Mouse (Mus musculus) hindbrain, postnatal 0 days (tissue): ENCODE measurements around the gene Ttc16. TPM values are rescaled to one million over a fixed set of nuclear protein-coding genes. Genes with fewer than 3 reads are reported as not detected.

ENCODE experiments used
- ATAC-seq: fragments of 200-750 bp; cut with Nextera tagmentation; 2 replicates; pipeline ENCODE4 v1.8.0; 2017; ENCODE audit warnings: mild to moderate bottlenecking, moderate TSS enrichment, moderate library complexity
- DNase-seq: peaks from one replicate; pipeline ENCODE4 v3.0.0-alpha.2; 2015; ENCODE audit warnings: low spot score
- H3K27ac ChIP-seq: fragments of 300-500 bp; sonication (generic); 2 replicates; pipeline ENCODE4 v1.5.1; 2014; ENCODE audit warnings: mild to moderate bottlenecking
- H3K27me3 ChIP-seq: fragments of 300-500 bp; sonication (generic); 2 replicates; pipeline ENCODE4 v1.6.1; 2014; ENCODE audit warnings: low read length, mixed read lengths; ENCODE audit not compliant: insufficient read depth
- H3K36me3 ChIP-seq: fragments of 300-500 bp; sonication (generic); 2 replicates; pipeline ENCODE4 v1.6.1; 2014; ENCODE audit warnings: low read length, mixed read lengths; ENCODE audit not compliant: insufficient read depth
- H3K4me1 ChIP-seq: fragments of 300-500 bp; sonication (generic); 2 replicates; pipeline ENCODE4 v1.6.1; 2014; ENCODE audit warnings: antibody characterized with exemption, low read length, mixed read lengths; ENCODE audit not compliant: insufficient read depth
- H3K4me2 ChIP-seq: fragments of 300-500 bp; sonication (generic); 2 replicates; pipeline ENCODE4 v1.6.1; 2014; ENCODE audit warnings: low read depth, mild to moderate bottlenecking, low read length, moderate library complexity, mixed read lengths
- H3K4me3 ChIP-seq: fragments of 300-500 bp; sonication (generic); 2 replicates; pipeline ENCODE4 v1.5.1; 2014; ENCODE audit warnings: low read length
- H3K9ac ChIP-seq: fragments of 300-500 bp; sonication (generic); replicated peaks from 2 replicates; pipeline ENCODE4 v1.6.1; 2014; ENCODE audit warnings: mild to moderate bottlenecking, low read length, moderate library complexity, mixed read lengths
- H3K9me3 ChIP-seq: fragments of 300-500 bp; sonication (generic); 2 replicates; pipeline ENCODE4 v1.6.1; 2016; ENCODE audit warnings: low read length, mixed read lengths
- CTCF ChIP-seq: IDR thresholded peaks from 2 replicates; pipeline ENCODE4 v1.5.1; 2016; ENCODE audit warnings: antibody characterized with exemption, control low read depth, low read depth
- WGBS: fragments of 180-500 bp; shearing (Covaris S2); extraction: QIAGEN DNeasy Blood & Tissue Kit; methylation state at CpG from one replicate; pipeline ENCODE4 v1.1.7; 2014; 5-methylcytosine and 5-hydroxymethylcytosine counted together
- microRNA counts: library from miRNA; unstranded; fragments of <30 nt; microRNA quantifications from one replicate; lab custom pipeline; 2015
- microRNA-seq, 2 experiments: library from miRNA; unstranded; fragments of <30 nt; microRNA quantifications; one replicate each; pipeline ENCODE4; 2016
- polyA plus RNA-seq: library from polyadenylated mRNA; unstranded; fragments of >200 nt; fragmentation: Nextera tagmentation; extraction: Ambion mirVana; gene quantifications from 2 replicates; pipeline ENCODE4 v1.2.1, GENCODE M21; 2015
- total RNA-seq: library from RNA; depleted of rRNA; stranded (reverse); fragments of >200 nt; gene quantifications from 2 replicates; pipeline ENCODE4 v1.2.3, GENCODE M21; 2014; rRNA removed

The Ttc16 gene
- total and polyA plus RNA-seq, 2 experiments from 2014 or later: 0.58 to 0.78 TPM

DNA sequence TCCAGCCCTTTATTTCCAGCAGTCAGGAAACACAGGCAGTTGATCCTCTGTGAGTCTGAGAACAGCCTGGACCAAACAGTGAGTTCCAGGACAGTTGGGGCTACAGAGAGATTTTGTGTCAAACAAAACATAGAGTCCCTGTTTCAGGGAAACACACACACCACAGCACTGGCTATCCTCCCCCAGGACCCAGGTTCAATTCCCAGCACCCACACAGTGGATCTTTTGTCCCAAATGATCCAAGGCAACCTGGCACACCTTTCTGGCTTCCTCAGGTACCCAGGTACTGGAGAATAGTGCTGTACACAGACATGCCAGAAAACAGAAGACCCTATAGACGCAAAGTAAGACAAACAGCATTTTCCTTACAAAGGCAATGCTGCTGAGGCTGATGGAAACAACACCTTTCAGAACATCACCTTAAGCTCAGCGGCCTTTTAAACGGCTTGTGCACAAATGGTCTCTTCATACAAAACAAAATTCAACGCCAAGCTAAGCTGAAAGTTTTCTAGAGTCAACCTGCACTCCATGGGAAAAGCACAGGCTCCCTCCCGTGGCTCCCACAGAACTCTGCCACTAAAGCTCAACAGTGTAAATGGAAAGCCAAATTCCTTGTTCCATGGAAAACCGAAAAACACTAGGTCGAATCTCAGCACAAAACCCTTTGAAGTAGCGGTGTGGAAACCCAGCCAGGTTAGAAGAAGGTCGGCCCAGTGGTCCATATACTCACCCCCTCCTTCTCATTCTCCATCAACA lies 64.0 kb downstream of the Ttc16 start:
- no peak for ATAC-seq

DNA sequence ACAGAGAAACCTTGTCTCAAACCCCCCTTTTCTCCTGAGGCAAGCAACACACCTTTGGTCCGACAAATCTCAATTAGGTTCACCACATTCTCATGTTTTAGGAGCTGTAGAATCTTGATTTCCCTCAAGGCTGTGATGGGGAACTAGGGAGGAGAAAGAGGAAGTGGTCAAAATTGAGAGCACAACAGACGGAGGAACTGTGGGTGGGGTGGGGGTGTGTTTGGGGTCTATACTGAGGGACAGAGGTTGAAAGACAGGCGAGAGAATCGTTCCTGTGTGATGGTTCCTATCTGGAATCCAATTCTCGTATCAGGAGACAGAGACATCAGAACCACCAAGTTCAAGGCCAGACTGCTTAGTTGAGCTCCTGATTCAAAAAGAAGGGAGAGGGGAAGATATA lies 65.0 kb downstream of the Ttc16 start:
- no peak for TF ChIP-seq CTCF
- Histone ChIP-seq H3K9me3 (no peaks in the 10 kb centered on the region), H3K36me3 (peaks cover 40% of the 10 kb centered on the region), H3K4me2 (no peak overlapping the region), H3K27ac (no peak overlapping the region), H3K4me1 (peaks cover 17% of the 10 kb centered on the region), H3K4me3 (no peak overlapping the region), H3K9ac (no peak overlapping the region), H3K27me3 (no peaks in the 10 kb centered on the region)
- DNase-seq (no peak), ATAC-seq (no peak)
- whole genome bisulfite sequencing: 83% methylated on average over 5 of the region's 5 CpGs

More for the DNA sequence above, 64.0 kb downstream of the Ttc16 start:
- 29% methylated on average over 9 of the region's 9 CpGs for WGBS
- TF ChIP-seq CTCF: no peak; the same call in 1 of the 2 replicates
- peak overlapping the region; percentile 100 for H3K27ac ChIP-seq
- peak overlapping the region; percentile 80 for H3K4me3 ChIP-seq
- H3K4me2 ChIP-seq: peak overlapping the region; percentile 96
- H3K27me3 ChIP-seq: no peaks in the 10 kb centered on the region
- H3K4me1 ChIP-seq: peaks cover 17% of the 10 kb centered on the region
- no peaks in the 10 kb centered on the region for H3K9me3 ChIP-seq
- DNase-seq: no peak
- peaks cover 31% of the 10 kb centered on the region for H3K36me3 ChIP-seq
- peak overlapping the region; percentile 92 for H3K9ac ChIP-seq

DNA sequence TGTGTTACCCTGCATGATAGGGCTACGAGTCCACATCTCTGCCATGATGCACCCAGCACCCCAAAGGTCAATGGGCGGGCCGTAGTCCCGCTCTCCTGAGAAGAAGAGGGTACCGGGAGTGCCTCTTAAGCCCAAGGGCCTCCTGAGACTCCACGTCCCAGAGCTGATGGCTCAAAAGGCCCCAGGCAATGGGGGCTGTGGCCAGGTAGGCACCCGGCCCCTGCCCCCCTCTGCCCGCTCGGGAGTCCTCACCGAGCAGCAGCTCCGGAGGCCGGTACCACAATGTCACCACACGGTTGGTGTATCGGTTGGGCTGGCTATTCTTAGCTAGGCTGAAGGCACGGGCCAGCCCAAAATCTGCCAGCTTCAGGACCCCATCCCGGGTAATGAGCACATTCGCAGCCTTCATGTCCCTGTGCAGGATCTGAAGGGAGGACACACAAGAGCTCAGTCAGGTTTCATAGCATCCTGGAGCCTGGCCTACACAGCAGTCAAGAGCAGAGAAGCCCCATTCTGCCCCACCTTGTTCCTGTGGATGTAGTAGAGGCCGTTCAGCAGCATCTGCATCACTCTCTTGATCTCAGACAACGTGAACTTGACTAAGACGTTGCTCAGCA lies 65.8 kb downstream of the Ttc16 start:
- no peak overlapping the region for H3K4me3 ChIP-seq
- no peak for DNase-seq
- 93% methylated on average over 20 of the region's 20 CpGs for WGBS

DNA sequence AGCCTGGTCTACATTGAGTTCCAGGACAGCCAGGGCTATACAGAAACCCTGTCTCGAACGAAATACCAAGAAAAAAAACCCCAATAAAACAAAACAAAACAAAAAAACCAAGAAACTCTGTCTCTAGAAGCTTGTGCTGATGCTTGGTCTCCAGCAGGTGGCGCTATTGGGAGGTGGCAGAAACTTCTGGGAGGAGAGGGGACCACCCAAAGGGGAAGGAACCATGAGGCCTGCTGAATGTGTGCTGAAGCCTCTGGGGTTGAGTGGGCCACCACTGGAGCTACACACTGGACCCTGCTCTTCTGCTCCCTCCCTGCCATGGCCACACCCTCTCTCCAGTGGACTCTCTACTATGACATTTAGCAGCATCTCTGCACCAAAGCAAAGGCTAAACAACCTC lies 66.8 kb downstream of the Ttc16 start:
- peak; percentile 82 for DNase-seq
- WGBS: 37% methylated on average over 3 of the region's 3 CpGs
- peaks cover 50% of the 10 kb centered on the region for H3K36me3 ChIP-seq

More for the DNA sequence above, 65.8 kb downstream of the Ttc16 start:
- Histone ChIP-seq H3K4me1 (peaks cover 17% of the 10 kb centered on the region), H3K27ac (no peak overlapping the region), H3K36me3 (peaks cover 40% of the 10 kb centered on the region), H3K4me2 (no peak overlapping the region), H3K9ac (no peak overlapping the region), H3K27me3 (no peaks in the 10 kb centered on the region), H3K9me3 (no peaks in the 10 kb centered on the region)
- no peak for ATAC-seq
- TF ChIP-seq CTCF: no peak

More for the DNA sequence above, 66.8 kb downstream of the Ttc16 start:
- TF ChIP-seq CTCF: peak; percentile 88
- Histone ChIP-seq H3K27ac (no peak overlapping the region), H3K4me2 (no peak overlapping the region), H3K4me1 (peaks cover 11% of the 10 kb centered on the region), H3K9me3 (no peaks in the 10 kb centered on the region), H3K4me3 (no peak overlapping the region), H3K9ac (no peak overlapping the region), H3K27me3 (no peaks in the 10 kb centered on the region)
- no peak for ATAC-seq

MicroRNAs encoded within 50 kb of the gene (microRNA counts, 519-probe panel; counts per million panel counts)
- not detected for microRNA mmu-miR-2861 (lab: Ali Mortazavi, UCI)

Small RNA genes lying within 50 kb of the gene (microRNA-seq; reads per million reads assigned to microRNA genes)
- 0 reads per million in 2 experiments for gene Mir2861
- gene Mir3960: 0 reads per million in 2 experiments

Other genes starting within 250 kb of the Ttc16 start
- gene Fam102a, start 240.3 kb downstream of the Ttc16 start, total RNA-seq: 23.6 and 25.4 TPM in 2 replicates
- 7.9 and 8.2 TPM in 2 replicates for gene Fam102a, start 240.3 kb downstream of the Ttc16 start, polyA plus RNA-seq
- gene Dpm2, start 204.8 kb downstream of the Ttc16 start, total RNA-seq: 64.1 and 70.8 TPM in 2 replicates
- gene Dpm2, start 204.8 kb downstream of the Ttc16 start, polyA plus RNA-seq: 139 and 146 TPM in 2 replicates
- 15.1 and 35.0 TPM in 2 replicates for gene Pip5kl1, start 200.8 kb downstream of the Ttc16 start, total RNA-seq
- gene Pip5kl1, start 200.8 kb downstream of the Ttc16 start, polyA plus RNA-seq: 16.7 and 19.1 TPM in 2 replicates
- gene 9430097D07Rik, start 199.9 kb downstream of the Ttc16 start, total RNA-seq: 0.21 and 0.83 TPM in 2 replicates
- 0.73 and 0.76 TPM in 2 replicates for gene 9430097D07Rik, start 199.9 kb downstream of the Ttc16 start, polyA plus RNA-seq
- 66.9 and 75.7 TPM in 2 replicates for gene St6galnac4, start 188.5 kb downstream of the Ttc16 start, total RNA-seq
- 45.6 and 47.5 TPM in 2 replicates for gene St6galnac4, start 188.5 kb downstream of the Ttc16 start, polyA plus RNA-seq
- gene St6galnac6, start 175.9 kb downstream of the Ttc16 start, total RNA-seq: 87.0 and 114 TPM in 2 replicates
- 39.5 and 40.9 TPM in 2 replicates for gene St6galnac6, start 175.9 kb downstream of the Ttc16 start, polyA plus RNA-seq
- 89.8 and 92.2 TPM in 2 replicates for gene Ak1, start 153.9 kb downstream of the Ttc16 start, total RNA-seq
- gene Ak1, start 153.9 kb downstream of the Ttc16 start, polyA plus RNA-seq: 103 and 106 TPM in 2 replicates
- gene Eng, start 129.0 kb downstream of the Ttc16 start, total RNA-seq: 23.7 and 24.1 TPM in 2 replicates
- gene Eng, start 129.0 kb downstream of the Ttc16 start, polyA plus RNA-seq: 23.7 and 23.8 TPM in 2 replicates
- gene Fpgs, start 71.5 kb downstream of the Ttc16 start, total RNA-seq: 23.1 and 32.6 TPM in 2 replicates
- gene Fpgs, start 71.5 kb downstream of the Ttc16 start, polyA plus RNA-seq: 22.8 and 23.4 TPM in 2 replicates
- gene Cdk9, start 62.6 kb downstream of the Ttc16 start, total RNA-seq: 108 and 116 TPM in 2 replicates
- gene Cdk9, start 62.6 kb downstream of the Ttc16 start, polyA plus RNA-seq: 61.1 and 65.3 TPM in 2 replicates
- 43.8 and 56.9 TPM in 2 replicates for gene Sh2d3c, start 54.6 kb downstream of the Ttc16 start, total RNA-seq
- gene Sh2d3c, start 54.6 kb downstream of the Ttc16 start, polyA plus RNA-seq: 49.5 and 52.8 TPM in 2 replicates
- gene 6330409D20Rik, start 34.6 kb downstream of the Ttc16 start, total RNA-seq: 1.7 and 3.2 TPM in 2 replicates
- 3.6 and 5.1 TPM in 2 replicates for gene 6330409D20Rik, start 34.6 kb downstream of the Ttc16 start, polyA plus RNA-seq
- gene Tor2a, start 18.4 kb downstream of the Ttc16 start, total RNA-seq: 75.1 and 81.1 TPM in 2 replicates
- gene Tor2a, start 18.4 kb downstream of the Ttc16 start, polyA plus RNA-seq: 48.2 and 49.1 TPM in 2 replicates
- gene Ptrh1, start 153 bp upstream of the Ttc16 start, total RNA-seq: 0.75 and 2.9 TPM in 2 replicates
- 4.0 and 4.4 TPM in 2 replicates for gene Ptrh1, start 153 bp upstream of the Ttc16 start, polyA plus RNA-seq
- 0.16 and 0.40 TPM in 2 replicates for gene Cfap157, start 8.8 kb upstream of the Ttc16 start, total RNA-seq
- gene Cfap157, start 8.8 kb upstream of the Ttc16 start, polyA plus RNA-seq: 0.64 and 1.1 TPM in 2 replicates
- gene Stxbp1, start 71.6 kb upstream of the Ttc16 start, total RNA-seq: 142 and 149 TPM in 2 replicates
- 318 and 348 TPM in 2 replicates for gene Stxbp1, start 71.6 kb upstream of the Ttc16 start, polyA plus RNA-seq
- gene Fam129b, start 100.5 kb upstream of the Ttc16 start, total RNA-seq: 49.8 and 52.7 TPM in 2 replicates
- gene Fam129b, start 100.5 kb upstream of the Ttc16 start, polyA plus RNA-seq: 20.8 and 23.5 TPM in 2 replicates
- gene Rpl12, start 185.9 kb upstream of the Ttc16 start, total RNA-seq: 154 and 168 TPM in 2 replicates
- gene Rpl12, start 185.9 kb upstream of the Ttc16 start, polyA plus RNA-seq: 92.2 and 101 TPM in 2 replicates
- 37.9 and 50.0 TPM in 2 replicates for gene Lrsam1, start 186.0 kb upstream of the Ttc16 start, total RNA-seq
- gene Lrsam1, start 186.0 kb upstream of the Ttc16 start, polyA plus RNA-seq: 19.5 and 22.1 TPM in 2 replicates
- 38.2 and 41.2 TPM in 2 replicates for gene Slc2a8, start 206.4 kb upstream of the Ttc16 start, total RNA-seq
- 32.6 and 33.4 TPM in 2 replicates for gene Slc2a8, start 206.4 kb upstream of the Ttc16 start, polyA plus RNA-seq